Mouse (Mus musculus): Measurements from ENCODE around the gene Scg2.

DNA sequence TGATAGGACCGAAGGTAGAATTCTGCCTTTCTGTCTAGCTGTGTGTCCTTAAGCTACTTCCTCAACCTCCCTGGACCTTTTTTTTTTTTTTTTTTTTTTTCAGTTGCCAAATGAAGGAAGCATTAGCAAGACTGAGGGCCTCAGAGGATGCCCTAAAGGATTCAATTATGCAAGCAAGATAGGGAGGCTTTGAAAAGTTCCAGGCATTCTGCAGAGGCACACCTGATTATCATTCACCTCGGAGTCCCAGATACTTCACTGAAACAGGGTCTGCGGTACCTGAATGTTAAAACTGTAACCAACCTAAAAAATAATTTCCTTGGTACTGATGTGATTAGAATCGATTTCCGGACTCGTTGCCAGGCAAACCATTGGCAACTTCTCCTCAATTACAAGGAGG lies 10.0 kb upstream of the Scg2 start:
- TF ChIP-seq JUND (IDR thresholded peaks at IDR 0.05; ENCODE audit: low read depth, low read length): no peak
- no peak for TF ChIP-seq CTCF (IDR thresholded peaks at IDR 0.05 in 2 of 3, conservative IDR thresholded peaks at IDR 0.05 in 1 of 3; ENCODE audit: control insufficient read depth in 1 of 3, insufficient read depth in 1 of 3, low read depth in 2 of 3, low read length in 3 of 3, poor library complexity in 1 of 3, severe bottlenecking in 1 of 3)
- no peak for TF ChIP-seq MEF2A (IDR thresholded peaks at IDR 0.05; ENCODE audit: extremely low read depth, insufficient replicate concordance, low read depth, low read length, poor library complexity, severe bottlenecking)
- no peak for TF ChIP-seq POLR2A (IDR thresholded peaks at IDR 0.05; ENCODE audit: control insufficient read depth in 1 of 2, insufficient read depth in 1 of 2, low read depth in 1 of 2, low read length in 2 of 2, poor library complexity in 1 of 2)
- TF ChIP-seq SIN3A (IDR thresholded peaks at IDR 0.05; ENCODE audit: low read length): no peak
- no peak for TF ChIP-seq MAX (IDR thresholded peaks at IDR 0.05; ENCODE audit: low read length)
- no peak for TF ChIP-seq CHD2 (IDR thresholded peaks at IDR 0.05; ENCODE audit: low read length)
- TF ChIP-seq KAT2A (conservative IDR thresholded peaks at IDR 0.05; ENCODE audit: low read depth, low read length): no peak
- TF ChIP-seq ZNF384 (IDR thresholded peaks at IDR 0.05; ENCODE audit: low read depth, low read length): no peak
- TF ChIP-seq EP300 (IDR thresholded peaks at IDR 0.05; ENCODE audit: low read depth in 1 of 2, low read length in 2 of 2): no peak
- TF ChIP-seq NELFE (IDR thresholded peaks at IDR 0.05; ENCODE audit: low read depth, low read length): no peak
- TF ChIP-seq GATA1 (IDR thresholded peaks at IDR 0.05; ENCODE audit: low read depth, low read length): no peak

Measured in MEL (cell line).